Mouse (Mus musculus): ENCODE measurements around the gene As3mt.

The As3mt gene

GRCm38 (mm10) chr19:46707296-46708151, at the start of gene As3mt:
TSS of gene As3mt (plus strand) at chr19:46707458.
- no peak for DNase-seq (ENCODE audit: low spot score)

- no peak for DNase-seq (ENCODE audit: low spot score)
These were observed 48.9 kb upstream of the As3mt start for GRCm38 (mm10) chr19:46658348-46658747.

GRCm38 (mm10) chr19:46658851-46659250, 48.4 kb upstream of the As3mt start:
- no peak for DNase-seq (ENCODE audit: low spot score)

GRCm38 (mm10) chr19:46661511-46661910, 45.7 kb upstream of the As3mt start:
- DNase-seq (ENCODE audit: low spot score) = no peak

GRCm38 (mm10) chr19:46662214-46662613, 45.0 kb upstream of the As3mt start:
- no peak for DNase-seq (ENCODE audit: low spot score)

GRCm38 (mm10) chr19:46662784-46663183, 44.5 kb upstream of the As3mt start:
- DNase-seq (ENCODE audit: low spot score) = no peak

- no peak for DNase-seq (ENCODE audit: low spot score)
These were observed 41.8 kb upstream of the As3mt start for GRCm38 (mm10) chr19:46665474-46665873.

- no peak for DNase-seq (ENCODE audit: low spot score)
These were observed 40.0 kb upstream of the As3mt start for GRCm38 (mm10) chr19:46667300-46667699.

- no peak for DNase-seq (ENCODE audit: low spot score)
These were observed 39.0 kb upstream of the As3mt start for GRCm38 (mm10) chr19:46668263-46668662.

GRCm38 (mm10) chr19:46669802-46670201, 37.5 kb upstream of the As3mt start:
- no peak for DNase-seq (ENCODE audit: low spot score)

- DNase-seq (ENCODE audit: low spot score) = no peak
These were observed 36.6 kb upstream of the As3mt start for GRCm38 (mm10) chr19:46670691-46671090.

GRCm38 (mm10) chr19:46672766-46673418, 34.4 kb upstream of the As3mt start, which contains the start of gene Cyp17a1:
TSS of gene Cyp17a1 (minus strand) at chr19:46673172.
- no peak for DNase-seq (ENCODE audit: low spot score)

- DNase-seq (ENCODE audit: low spot score) = no peak
These were observed 31.6 kb upstream of the As3mt start for GRCm38 (mm10) chr19:46675641-46676040.

- DNase-seq (ENCODE audit: low spot score) = no peak
These were observed 27.4 kb upstream of the As3mt start for GRCm38 (mm10) chr19:46679720-46680383.

GRCm38 (mm10) chr19:46689460-46690372, 17.5 kb upstream of the As3mt start, which contains the start of gene Borcs7:
TSS of gene Borcs7 (plus strand) at chr19:46689906.
- DNase-seq (ENCODE audit: low spot score) = peak; percentile 74

- no peak for DNase-seq (ENCODE audit: low spot score)
These were observed 16.9 kb upstream of the As3mt start for GRCm38 (mm10) chr19:46690387-46690786.

- DNase-seq (ENCODE audit: low spot score) = no peak
These were observed 16.2 kb upstream of the As3mt start for GRCm38 (mm10) chr19:46691078-46691477.

GRCm38 (mm10) chr19:46693146-46693545, 14.1 kb upstream of the As3mt start:
- no peak for DNase-seq (ENCODE audit: low spot score)

GRCm38 (mm10) chr19:46696482-46696881, 10.8 kb upstream of the As3mt start:
- no peak for DNase-seq (ENCODE audit: low spot score)

GRCm38 (mm10) chr19:46696943-46697342, 10.3 kb upstream of the As3mt start:
- DNase-seq (ENCODE audit: low spot score) = no peak

- DNase-seq (ENCODE audit: low spot score) = no peak
These were observed 9.3 kb upstream of the As3mt start for GRCm38 (mm10) chr19:46697840-46698517.
